Mouse (Mus musculus) CD4-positive, CD25-positive, alpha-beta regulatory T cell, adult 4 months (primary cell): ENCODE measurements around the gene Map7. TPM values are rescaled to one million over a fixed set of nuclear protein-coding genes. Genes with fewer than 3 reads are reported as not detected.
A peak's percentile ranks its signal among the peaks of the same experiment; 100 is the strongest.

Experiments
- ATAC-seq: one replicate; pipeline ENCODE4 v1.8.0; 2017
- polyA plus RNA-seq, 2 experiments: library from polyadenylated mRNA; unstranded; fragments of 100-300 nt; shearing (Covaris generic); gene quantifications; one replicate each; pipeline ENCODE4 v1.2.1; 2017

Map7 gene
- polyA plus RNA-seq, 2 experiments from 2014 or later: 5.0 to 5.9 TPM

DNA sequence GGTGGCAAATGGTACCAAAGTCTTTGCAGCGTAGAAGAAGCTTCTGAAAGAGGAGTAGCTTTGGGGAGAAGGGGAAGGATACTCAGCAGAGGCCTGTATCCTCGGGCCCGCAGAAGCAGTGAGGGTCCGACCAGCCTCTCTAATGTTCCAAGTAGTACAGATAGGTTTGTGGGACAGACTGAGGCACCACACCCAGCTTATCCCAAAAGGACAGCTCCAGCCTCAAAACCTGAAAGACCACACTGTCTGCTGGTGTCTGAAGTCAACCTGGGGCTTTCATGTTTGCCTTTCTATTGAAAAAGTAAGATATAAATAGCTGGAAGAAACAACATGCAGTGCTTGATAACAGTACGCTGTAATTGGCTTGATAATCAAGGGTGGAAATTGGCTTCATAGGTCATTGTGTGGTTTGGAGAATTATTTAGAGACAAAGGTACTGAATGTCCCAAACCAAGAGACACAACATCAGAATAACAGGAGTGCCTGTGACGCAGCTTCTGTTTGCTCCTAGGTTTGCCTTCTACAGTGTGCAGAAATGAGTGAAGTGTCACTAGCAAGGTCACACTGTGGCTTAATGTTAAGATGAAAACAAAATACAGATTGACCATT lies 42.0 kb downstream of the Map7 start:
- no peak for ATAC-seq

GRCm38 (mm10) chr10:20194847-20195540 lies 46.7 kb downstream of the Map7 start:
- ATAC-seq: no peak

DNA sequence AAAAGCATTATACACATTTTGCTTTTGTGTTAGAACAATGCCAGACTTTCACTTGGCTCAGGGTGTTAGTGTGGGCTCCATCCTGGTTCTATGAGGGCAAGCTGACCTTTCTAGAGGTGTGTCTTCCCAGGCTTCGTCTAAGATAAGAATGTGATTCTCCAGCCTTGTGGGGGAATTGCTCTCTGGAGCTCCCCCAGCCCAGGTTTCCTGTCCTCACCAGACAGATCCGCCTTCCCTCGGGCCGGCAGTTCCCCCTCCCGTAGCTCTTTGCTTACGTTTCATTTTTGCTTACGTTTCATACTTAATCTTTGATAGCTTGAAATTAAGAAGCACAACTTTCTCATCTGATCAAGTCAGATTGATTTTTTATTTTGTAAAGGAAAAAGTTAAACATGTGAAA lies 48.8 kb downstream of the Map7 start:
- no peak for ATAC-seq

- no peak for ATAC-seq
These were observed 50.9 kb downstream of the Map7 start for GRCm38 (mm10) chr10:20198968-20199737.

DNA sequence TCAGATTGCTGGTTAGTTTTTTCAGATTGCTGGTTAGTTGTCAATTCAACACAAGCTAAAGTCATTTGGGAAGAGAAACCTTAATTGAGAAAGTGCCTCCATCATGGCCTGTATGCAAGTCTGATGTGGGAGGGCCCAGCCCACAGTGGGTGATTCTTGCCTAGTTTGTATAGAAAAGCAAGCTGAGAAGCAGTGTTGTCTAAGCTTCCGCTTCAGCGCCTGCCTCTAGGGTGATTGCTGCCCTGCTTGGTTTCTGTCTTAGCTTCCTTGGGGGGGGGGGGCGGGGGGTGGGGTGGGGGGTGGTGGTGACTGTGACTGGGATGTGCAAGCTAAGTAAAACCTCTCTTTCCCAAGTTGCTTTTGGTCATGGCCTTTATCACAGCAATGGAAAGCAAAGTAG lies 53.0 kb downstream of the Map7 start:
- ATAC-seq: no peak

- no peak for ATAC-seq
These were observed 53.9 kb downstream of the Map7 start for GRCm38 (mm10) chr10:20202171-20202570.

DNA sequence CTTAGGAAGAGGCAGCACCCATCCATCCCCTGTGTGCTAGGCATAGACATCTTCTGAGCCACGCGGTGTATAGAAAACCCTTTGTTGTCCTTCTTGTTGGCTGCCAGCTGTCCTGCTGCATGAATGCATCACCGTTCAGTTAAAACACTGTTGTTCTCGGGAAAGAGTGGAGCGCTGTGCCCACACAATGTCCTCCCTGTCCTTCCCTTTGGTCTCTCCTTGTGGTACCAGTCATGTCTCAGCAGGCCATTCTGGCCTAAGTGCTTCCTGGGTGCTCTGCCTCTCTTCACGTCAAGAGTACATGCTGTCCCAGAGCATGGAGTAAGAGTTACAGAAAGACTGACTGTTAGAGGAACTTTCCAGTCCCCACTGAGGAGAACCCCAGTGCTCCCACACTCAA lies 54.5 kb downstream of the Map7 start:
- ATAC-seq: no peak

- no peak for ATAC-seq
These were observed 55.2 kb downstream of the Map7 start for GRCm38 (mm10) chr10:20203502-20203901.

DNA sequence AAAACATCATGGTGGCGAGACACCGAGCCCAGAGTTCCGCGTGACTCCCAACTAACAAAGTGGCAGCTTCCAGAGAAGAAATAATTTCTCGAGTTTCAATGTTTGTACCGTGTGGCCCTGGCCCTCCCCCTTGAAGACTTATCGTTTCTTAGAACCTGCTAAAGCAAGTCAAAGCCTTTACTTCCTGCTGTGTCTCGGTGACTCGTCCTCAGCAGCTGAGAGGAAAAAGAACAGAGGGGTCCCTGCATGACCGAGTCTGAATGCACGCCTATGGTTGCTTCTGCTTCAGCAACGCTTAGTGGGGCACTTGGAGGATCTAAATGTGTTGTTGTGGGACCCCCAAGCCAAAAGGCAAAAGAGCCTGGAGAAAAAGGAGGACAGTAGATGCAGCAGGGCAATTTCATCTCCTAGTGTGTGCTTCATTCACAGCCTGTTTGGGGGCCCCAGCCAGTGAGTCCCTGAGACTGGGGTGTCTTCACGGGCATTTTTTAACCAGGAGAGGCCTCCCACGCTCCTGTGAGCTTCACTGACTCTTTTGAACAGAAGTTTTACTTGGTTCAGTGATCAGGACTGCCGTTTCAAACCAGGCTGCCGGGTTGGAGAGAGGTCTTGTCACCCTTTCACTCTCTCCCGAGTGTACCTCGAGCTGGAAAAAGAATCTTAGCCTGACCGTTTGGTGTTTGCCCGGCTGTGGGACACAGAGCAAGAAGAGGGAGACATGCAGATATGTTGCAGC lies 56.6 kb downstream of the Map7 start:
- peak; percentile 91 for ATAC-seq

GRCm38 (mm10) chr10:20206966-20207365 lies 58.7 kb downstream of the Map7 start:
- ATAC-seq: no peak

GRCm38 (mm10) chr10:20209609-20210341 lies 61.5 kb downstream of the Map7 start:
- ATAC-seq: no peak

DNA sequence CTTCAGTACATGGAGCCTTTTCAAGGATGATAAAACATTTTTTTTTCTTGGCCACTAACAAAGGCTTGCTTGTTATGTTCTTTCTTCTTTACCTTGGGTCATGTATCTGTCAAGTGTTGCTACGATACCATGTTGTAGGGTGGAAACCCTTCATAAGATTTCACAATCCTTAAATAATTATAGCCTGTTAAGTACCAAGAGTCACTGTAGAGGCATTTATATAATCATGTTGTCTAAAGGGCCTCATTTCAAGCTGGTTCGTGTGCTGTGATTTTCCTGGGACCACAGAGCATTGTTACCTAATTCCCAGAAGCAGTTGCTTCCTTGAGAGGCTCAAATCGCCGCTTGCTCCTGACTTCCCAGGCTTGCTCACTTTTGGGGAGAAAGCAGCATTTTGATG lies 66.1 kb downstream of the Map7 start:
- ATAC-seq: no peak

DNA sequence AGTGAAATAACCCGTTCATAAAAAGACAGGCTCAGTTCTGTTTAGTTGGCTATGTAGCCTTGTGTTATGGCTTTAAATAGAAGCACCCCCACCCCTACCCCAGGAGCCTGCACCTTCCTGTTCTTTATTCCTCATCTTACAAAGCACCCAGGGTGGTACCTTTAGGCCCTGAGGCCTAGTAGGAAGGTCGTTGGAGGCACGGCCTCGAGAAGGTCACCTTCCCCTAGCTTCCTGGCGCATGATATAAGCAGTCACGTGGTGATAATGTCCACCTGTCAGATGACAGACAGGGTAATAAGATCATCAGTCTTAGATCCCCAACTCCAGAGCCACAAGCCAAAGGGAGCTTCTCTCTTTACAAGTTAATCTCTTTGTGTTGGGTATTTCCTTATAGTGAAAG lies 68.7 kb downstream of the Map7 start:
- no peak for ATAC-seq

DNA sequence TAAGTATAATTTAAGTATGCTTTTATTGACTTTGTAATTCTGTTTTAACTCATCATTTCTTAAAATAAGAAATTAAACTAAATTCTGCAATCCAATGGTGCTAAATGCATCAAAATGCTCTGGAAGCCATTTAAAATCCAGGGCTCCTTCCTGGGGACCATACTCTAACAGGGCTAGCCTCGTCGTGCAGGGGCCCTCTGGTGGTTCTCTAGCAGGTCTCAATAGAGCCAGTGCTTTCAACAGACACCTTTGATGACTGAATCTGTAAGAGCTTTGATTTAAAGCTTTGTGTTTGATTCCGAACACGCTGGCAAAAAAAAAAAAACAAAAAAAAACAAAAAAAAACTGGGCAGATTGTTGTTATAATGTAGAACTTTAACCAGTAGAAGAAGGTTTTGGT lies 70.6 kb downstream of the Map7 start:
- no peak for ATAC-seq

DNA sequence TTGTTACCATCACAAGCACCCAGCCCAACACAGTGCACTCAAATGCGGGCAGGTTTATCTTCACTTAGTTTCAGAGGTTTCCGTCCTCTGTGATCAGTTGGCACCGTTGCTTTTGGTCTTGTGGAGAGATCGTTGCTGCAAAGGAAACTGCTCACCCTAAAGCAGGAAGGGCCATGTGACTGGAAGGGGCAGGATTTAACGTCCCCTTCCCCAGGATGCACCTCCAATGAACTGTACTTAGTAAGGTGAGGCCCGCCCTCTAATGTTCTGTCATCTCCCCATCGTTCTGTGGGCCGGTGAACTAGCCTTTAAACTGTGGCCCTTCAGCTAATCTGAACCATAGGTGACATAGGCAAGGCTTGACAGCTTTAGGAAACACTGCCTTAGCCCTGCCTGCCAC lies 71.3 kb downstream of the Map7 start:
- peak; percentile 82 for ATAC-seq

- no peak for ATAC-seq
These were observed 72.3 kb downstream of the Map7 start for GRCm38 (mm10) chr10:20220443-20221071.

DNA sequence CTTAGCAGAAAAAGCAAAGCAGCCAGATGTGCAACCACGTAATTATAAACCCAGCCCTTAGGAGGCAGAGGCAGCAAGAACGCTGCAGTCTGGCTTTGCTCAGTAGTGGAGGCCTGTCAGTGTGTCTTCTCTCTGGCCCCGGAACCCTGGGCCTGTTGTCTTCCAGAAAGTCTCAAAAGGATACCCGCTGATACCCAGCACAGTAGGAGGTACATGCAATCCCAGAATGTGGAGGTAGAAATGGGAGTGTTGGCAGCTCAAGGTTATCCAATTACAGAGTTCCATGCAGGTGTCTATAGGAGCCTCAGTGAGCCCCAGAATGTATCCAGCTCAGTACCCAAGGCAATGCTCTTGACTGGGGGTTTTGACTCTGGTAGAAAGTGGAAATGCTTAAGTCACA lies 73.7 kb downstream of the Map7 start:
- no peak for ATAC-seq

- no peak for ATAC-seq
These were observed 78.5 kb downstream of the Map7 start for GRCm38 (mm10) chr10:20226728-20227127.

GRCm38 (mm10) chr10:20230026-20230425 lies 81.8 kb downstream of the Map7 start:
- ATAC-seq: no peak

DNA sequence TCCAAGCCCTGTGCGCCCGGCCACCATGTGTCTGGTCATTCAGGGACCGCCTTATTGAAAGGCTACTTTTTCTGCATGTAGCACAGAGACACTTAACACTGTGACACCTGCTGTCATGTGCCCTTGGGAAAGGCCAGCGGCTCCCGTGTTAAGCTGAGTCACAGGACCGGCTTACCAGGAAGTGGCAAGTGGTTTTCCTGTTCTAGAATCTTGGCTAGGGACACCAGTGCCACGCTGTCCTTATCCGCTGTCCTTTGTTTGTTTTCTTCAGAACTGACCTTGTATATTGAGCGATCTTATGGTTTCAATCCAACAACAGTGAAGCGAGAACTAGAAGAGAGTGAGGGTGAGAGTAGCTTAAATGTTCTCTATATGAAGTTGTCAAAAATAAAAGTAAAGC lies 85.2 kb downstream of the Map7 start:
- ATAC-seq: no peak

DNA sequence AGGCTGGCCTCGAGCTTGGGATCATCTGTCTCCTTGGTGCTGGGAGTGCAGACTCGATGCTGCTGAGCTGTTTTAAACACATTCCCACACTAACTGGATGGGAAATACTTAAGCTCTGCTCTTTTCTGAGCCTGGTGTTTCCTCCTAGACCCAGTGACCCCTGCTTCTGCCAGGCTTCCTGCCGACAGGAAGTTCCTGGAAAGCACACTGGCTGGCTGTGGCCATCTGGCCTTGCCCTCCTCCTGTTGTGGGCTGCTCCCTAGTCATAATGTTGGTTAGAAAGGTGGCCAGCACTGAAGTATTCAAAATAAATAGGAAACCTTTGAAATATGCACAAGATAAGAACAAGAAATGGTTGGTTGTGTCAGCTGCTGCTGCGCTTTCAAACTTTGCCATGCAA lies 86.2 kb downstream of the Map7 start:
- no peak for ATAC-seq

- no peak for ATAC-seq
These were observed 87.4 kb downstream of the Map7 start for GRCm38 (mm10) chr10:20235656-20236055.
